Mouse (Mus musculus): ENCODE measurements around the gene Tmem98. TPM values are rescaled to one million over a fixed set of nuclear protein-coding genes. Genes with fewer than 3 reads are reported as not detected.

Gene Tmem98
- polyA plus RNA-seq, 1 experiment: 0.92 TPM

GRCm38 (mm10) chr11:80820085-80820484 is 10.1 kb downstream of the Tmem98 start:
- H3K27ac ChIP-seq (ENCODE audit: control insufficient read depth, insufficient read depth, low read depth, low read length, poor library complexity): no peak overlapping the region
- TF ChIP-seq POLR2A (IDR thresholded peaks at IDR 0.05; ENCODE audit: borderline replicate concordance, control insufficient read depth, low read depth, low read length): no peak
- TF ChIP-seq CTCF (IDR thresholded peaks at IDR 0.05; ENCODE audit: control insufficient read depth, insufficient read depth, low read length): no peak
- no peak overlapping the region for H3K4me3 ChIP-seq (replicated peaks; ENCODE audit: control insufficient read depth, low read depth, low read length)
- 84% methylated on average over 3 of the region's 3 CpGs for WGBS
- no peaks in the 10 kb centered on the region for H3K4me1 ChIP-seq (ENCODE audit: control insufficient read depth, insufficient read depth, low read length)

GRCm38 (mm10) chr11:80821296-80821695 is 11.3 kb downstream of the Tmem98 start:
- TF ChIP-seq POLR2A (IDR thresholded peaks at IDR 0.05; ENCODE audit: borderline replicate concordance, control insufficient read depth, low read depth, low read length): no peak
- no peak for TF ChIP-seq CTCF (IDR thresholded peaks at IDR 0.05; ENCODE audit: control insufficient read depth, insufficient read depth, low read length)
- Histone ChIP-seq H3K27ac (ENCODE audit: control insufficient read depth, insufficient read depth, low read depth, low read length, poor library complexity) (no peak overlapping the region), H3K4me1 (ENCODE audit: control insufficient read depth, insufficient read depth, low read length) (no peaks in the 10 kb centered on the region), H3K4me3 (replicated peaks; ENCODE audit: control insufficient read depth, low read depth, low read length) (no peak overlapping the region)
- WGBS: 58% methylated on average over 14 of the region's 14 CpGs

DNA sequence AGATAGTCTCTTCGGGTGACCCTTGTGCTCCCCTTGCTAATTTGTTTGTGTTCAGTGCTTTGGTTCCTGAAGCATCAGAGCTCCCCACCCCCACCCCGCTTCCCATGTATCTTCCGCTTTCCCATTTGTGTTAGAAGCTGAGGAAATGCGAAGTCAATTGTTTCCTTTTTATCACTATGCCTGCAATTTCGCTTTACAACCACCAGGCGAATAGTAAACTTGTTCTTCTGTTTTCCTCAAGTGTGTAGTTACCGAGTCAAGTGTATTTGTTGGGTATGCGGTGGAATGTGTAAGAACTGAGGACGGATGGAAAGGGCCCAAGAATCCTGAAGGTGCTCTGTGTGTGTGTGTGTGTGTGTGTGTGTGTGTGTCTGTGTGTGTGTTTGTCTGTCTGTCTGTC is 11.8 kb downstream of the Tmem98 start:
- Histone ChIP-seq H3K4me3 (replicated peaks; ENCODE audit: control insufficient read depth, low read depth, low read length) (no peak overlapping the region), H3K4me1 (ENCODE audit: control insufficient read depth, insufficient read depth, low read length) (no peaks in the 10 kb centered on the region), H3K27ac (ENCODE audit: control insufficient read depth, insufficient read depth, low read depth, low read length, poor library complexity) (no peak overlapping the region)
- WGBS: 87% methylated on average over 9 of the region's 9 CpGs
- no peak for TF ChIP-seq CTCF (IDR thresholded peaks at IDR 0.05; ENCODE audit: control insufficient read depth, insufficient read depth, low read length)
- no peak for TF ChIP-seq POLR2A (IDR thresholded peaks at IDR 0.05; ENCODE audit: borderline replicate concordance, control insufficient read depth, low read depth, low read length)

GRCm38 (mm10) chr11:80835395-80835794 is 25.4 kb downstream of the Tmem98 start:
- Histone ChIP-seq H3K4me1 (ENCODE audit: control insufficient read depth, insufficient read depth, low read length) (no peaks in the 10 kb centered on the region), H3K27ac (ENCODE audit: control insufficient read depth, insufficient read depth, low read depth, low read length, poor library complexity) (no peak overlapping the region), H3K4me3 (replicated peaks; ENCODE audit: control insufficient read depth, low read depth, low read length) (no peak overlapping the region)
- WGBS: 83% methylated on average over 2 of the region's 2 CpGs
- TF ChIP-seq POLR2A (IDR thresholded peaks at IDR 0.05; ENCODE audit: borderline replicate concordance, control insufficient read depth, low read depth, low read length) (no peak), CTCF (IDR thresholded peaks at IDR 0.05; ENCODE audit: control insufficient read depth, insufficient read depth, low read length) (no peak)

- Histone ChIP-seq H3K4me1 (ENCODE audit: control insufficient read depth, insufficient read depth, low read length) (no peaks in the 10 kb centered on the region), H3K27ac (ENCODE audit: control insufficient read depth, insufficient read depth, low read depth, low read length, poor library complexity) (no peak overlapping the region), H3K4me3 (replicated peaks; ENCODE audit: control insufficient read depth, low read depth, low read length) (no peak overlapping the region)
- TF ChIP-seq CTCF (IDR thresholded peaks at IDR 0.05; ENCODE audit: control insufficient read depth, insufficient read depth, low read length) (no peak), POLR2A (IDR thresholded peaks at IDR 0.05; ENCODE audit: borderline replicate concordance, control insufficient read depth, low read depth, low read length) (no peak)
- 49% methylated on average over 4 of the region's 4 CpGs for WGBS
Measured at GRCm38 (mm10) chr11:80835841-80836240, 25.9 kb downstream of the Tmem98 start.

DNA sequence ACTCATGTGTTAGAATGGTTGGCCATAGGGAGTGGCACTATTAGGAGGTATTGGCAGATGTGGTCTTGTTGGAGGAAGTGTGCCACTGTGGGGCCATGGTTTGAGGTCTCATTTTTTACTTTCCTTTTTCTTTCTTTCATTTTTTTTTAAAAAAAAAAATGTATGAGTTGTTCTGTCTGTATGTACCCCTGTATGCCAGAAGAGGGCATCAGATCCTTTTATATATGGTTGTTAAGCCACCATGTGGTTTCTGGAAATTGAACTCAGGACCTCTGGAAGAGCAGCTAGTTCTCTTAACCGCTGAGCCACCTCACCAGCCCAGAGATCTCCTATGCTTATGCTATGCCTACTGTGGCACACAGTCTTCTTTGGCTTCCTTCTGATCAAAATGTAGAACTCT is 28.7 kb downstream of the Tmem98 start:
- H3K27ac ChIP-seq (ENCODE audit: control insufficient read depth, insufficient read depth, low read depth, low read length, poor library complexity): no peak overlapping the region
- no peak overlapping the region for H3K4me3 ChIP-seq (replicated peaks; ENCODE audit: control insufficient read depth, low read depth, low read length)
- no peaks in the 10 kb centered on the region for H3K4me1 ChIP-seq (ENCODE audit: control insufficient read depth, insufficient read depth, low read length)
- TF ChIP-seq CTCF (IDR thresholded peaks at IDR 0.05; ENCODE audit: control insufficient read depth, insufficient read depth, low read length) (no peak), POLR2A (IDR thresholded peaks at IDR 0.05; ENCODE audit: borderline replicate concordance, control insufficient read depth, low read depth, low read length) (no peak)
- 91% methylated on average over 1 of the region's 1 CpGs for WGBS

- TF ChIP-seq CTCF (IDR thresholded peaks at IDR 0.05; ENCODE audit: control insufficient read depth, insufficient read depth, low read length) (no peak), POLR2A (IDR thresholded peaks at IDR 0.05; ENCODE audit: borderline replicate concordance, control insufficient read depth, low read depth, low read length) (no peak)
- Histone ChIP-seq H3K4me3 (replicated peaks; ENCODE audit: control insufficient read depth, low read depth, low read length) (no peak overlapping the region), H3K27ac (ENCODE audit: control insufficient read depth, insufficient read depth, low read depth, low read length, poor library complexity) (no peak overlapping the region), H3K4me1 (ENCODE audit: control insufficient read depth, insufficient read depth, low read length) (no peaks in the 10 kb centered on the region)
- WGBS: 60% methylated on average over 2 of the region's 2 CpGs
Measured at GRCm38 (mm10) chr11:80843435-80843834, 33.5 kb downstream of the Tmem98 start.

- 62% methylated on average over 7 of the region's 7 CpGs for WGBS
- Histone ChIP-seq H3K27ac (ENCODE audit: control insufficient read depth, insufficient read depth, low read depth, low read length, poor library complexity) (no peak overlapping the region), H3K4me1 (ENCODE audit: control insufficient read depth, insufficient read depth, low read length) (no peaks in the 10 kb centered on the region), H3K4me3 (replicated peaks; ENCODE audit: control insufficient read depth, low read depth, low read length) (no peak overlapping the region)
- TF ChIP-seq POLR2A (IDR thresholded peaks at IDR 0.05; ENCODE audit: borderline replicate concordance, control insufficient read depth, low read depth, low read length) (no peak), CTCF (IDR thresholded peaks at IDR 0.05; ENCODE audit: control insufficient read depth, insufficient read depth, low read length) (no peak)
Measured at GRCm38 (mm10) chr11:80845486-80845885, 35.5 kb downstream of the Tmem98 start.

DNA sequence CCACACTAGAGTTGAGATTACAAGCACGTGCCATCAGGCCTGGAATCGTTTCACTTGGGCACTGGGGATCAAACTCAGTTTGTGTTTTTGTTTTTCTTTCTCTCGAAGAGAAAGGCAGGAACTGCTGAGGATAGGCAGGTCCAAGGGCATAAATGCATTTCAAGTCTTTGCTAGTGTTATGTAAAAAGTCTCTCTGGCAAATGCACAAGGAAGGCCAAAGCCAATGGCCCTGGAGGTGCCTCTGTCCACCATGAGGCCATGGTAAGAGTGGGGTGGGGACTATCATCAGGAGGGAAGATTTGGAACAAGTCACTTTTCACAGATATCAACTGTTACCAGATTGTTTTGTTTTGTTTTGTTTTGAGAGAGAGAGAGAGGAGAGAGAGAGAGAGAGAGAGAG is 36.1 kb downstream of the Tmem98 start:
- no peak overlapping the region for H3K4me3 ChIP-seq (replicated peaks; ENCODE audit: control insufficient read depth, low read depth, low read length)
- 42% methylated on average over 3 of the region's 3 CpGs for WGBS
- no peak overlapping the region for H3K27ac ChIP-seq (ENCODE audit: control insufficient read depth, insufficient read depth, low read depth, low read length, poor library complexity)
- no peaks in the 10 kb centered on the region for H3K4me1 ChIP-seq (ENCODE audit: control insufficient read depth, insufficient read depth, low read length)
- no peak for TF ChIP-seq CTCF (IDR thresholded peaks at IDR 0.05; ENCODE audit: control insufficient read depth, insufficient read depth, low read length)
- TF ChIP-seq POLR2A (IDR thresholded peaks at IDR 0.05; ENCODE audit: borderline replicate concordance, control insufficient read depth, low read depth, low read length): no peak

Data from bone marrow, adult 2 months (tissue).